Mouse (Mus musculus) MEL (cell line): ENCODE data around the gene Tfpi.
"Not testable (repeated sequence)": the region's sequence is repeated elsewhere in the genome, so short reads cannot be mapped to it uniquely, and the experiment has no call there.

Experiments
- CHD1 ChIP-seq: IDR thresholded peaks from 2 replicates; pipeline ENCODE4 v1.6.1; 2012; ENCODE audit warnings: low read depth, mild to moderate bottlenecking, inconsistent platforms, low read length, improper control_type of control experiment
- CTCF ChIP-seq, 3 experiments: IDR thresholded peaks in 2 of 3; conservative IDR thresholded peaks in 1 of 3; 2 replicates each; pipeline ENCODE4 v1.5.1; 2011 to 2012; ENCODE audit warnings: low read length in 3 of 3, low read depth in 2 of 3, mild to moderate bottlenecking in 2 of 3, improper control_type of control experiment in 1 of 3, inconsistent platforms in 1 of 3, mixed read lengths in 1 of 3, moderate library complexity in 1 of 3; ENCODE audit not compliant: control insufficient read depth in 1 of 3, insufficient read depth in 1 of 3, poor library complexity in 1 of 3, severe bottlenecking in 1 of 3
- EP300 ChIP-seq, 2 experiments: IDR thresholded peaks; 2 replicates each; pipeline ENCODE4 v1.6.1; 2011; ENCODE audit warnings: improper control_type of control experiment in 2 of 2, low read length in 2 of 2, low read depth in 1 of 2, mild to moderate bottlenecking in 1 of 2
- ETS1 ChIP-seq: IDR thresholded peaks from 2 replicates; pipeline ENCODE4 v1.6.1; 2012; ENCODE audit warnings: low read depth, mild to moderate bottlenecking, inconsistent platforms, low read length, improper control_type of control experiment, moderate library complexity
- MYC ChIP-seq: IDR thresholded peaks from 2 replicates; pipeline ENCODE4 v1.6.1; 2011; ENCODE audit warnings: low read depth, mild to moderate bottlenecking, low read length, improper control_type of control experiment, moderate library complexity
- NELFE ChIP-seq: IDR thresholded peaks from 2 replicates; pipeline ENCODE4 v1.6.1; 2011; ENCODE audit warnings: low read depth, low read length, improper control_type of control experiment
- POLR2A ChIP-seq, 2 experiments: IDR thresholded peaks; 2 replicates each; pipeline ENCODE4 v1.6.1; 2011 to 2012; ENCODE audit warnings: low read length in 2 of 2, mild to moderate bottlenecking in 2 of 2, control low read depth in 1 of 2, improper control_type of control experiment in 1 of 2, low read depth in 1 of 2, moderate library complexity in 1 of 2; ENCODE audit not compliant: control insufficient read depth in 1 of 2, insufficient read depth in 1 of 2, poor library complexity in 1 of 2
- POLR2AphosphoS5 ChIP-seq: IDR thresholded peaks from 2 replicates; pipeline ENCODE4 v1.6.1; 2012; ENCODE audit warnings: low read depth, borderline replicate concordance, mild to moderate bottlenecking, inconsistent platforms, low read length, moderate library complexity, mixed read lengths
- USF2 ChIP-seq, 2 experiments: IDR thresholded peaks; 2 replicates each; pipeline ENCODE4 v1.6.1; 2011 to 2012; ENCODE audit warnings: improper control_type of control experiment in 2 of 2, low read length in 2 of 2, borderline replicate concordance in 1 of 2, inconsistent platforms in 1 of 2, low read depth in 1 of 2, mild to moderate bottlenecking in 1 of 2; ENCODE audit not compliant: insufficient read depth in 1 of 2

DNA sequence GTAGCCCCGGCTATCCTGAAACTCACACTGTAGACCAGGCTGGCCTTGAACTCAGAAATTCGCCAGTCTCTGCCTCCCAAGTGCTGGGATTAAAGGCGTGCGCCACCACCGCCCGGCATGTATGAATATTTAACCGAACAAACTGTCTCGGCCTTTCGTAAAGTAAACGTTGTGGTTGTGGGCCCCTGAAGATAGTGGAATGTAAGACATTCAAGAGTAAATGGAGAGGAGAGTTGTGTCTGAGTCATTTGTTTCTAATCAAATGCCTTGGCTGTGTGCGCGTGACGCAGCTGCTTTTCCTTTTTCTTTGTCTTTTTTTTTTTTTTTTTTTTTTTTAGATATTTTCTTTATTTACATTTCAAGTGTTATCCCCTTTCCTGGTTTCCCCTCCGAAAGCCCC is 88.0 kb downstream of the Tfpi start:
- not testable (repeated sequence) for TF ChIP-seq CHD1; POLR2AphosphoS5; USF2 (IDR thresholded peaks at IDR 0.05; ENCODE audit: borderline replicate concordance in 1 of 2, insufficient read depth in 1 of 2, low read depth in 1 of 2, low read length in 2 of 2); NELFE; POLR2A (IDR thresholded peaks at IDR 0.05; ENCODE audit: control insufficient read depth in 1 of 2, insufficient read depth in 1 of 2, low read depth in 1 of 2, low read length in 2 of 2, poor library complexity in 1 of 2); MYC; CTCF (IDR thresholded peaks at IDR 0.05 in 2 of 3, conservative IDR thresholded peaks at IDR 0.05 in 1 of 3; ENCODE audit: control insufficient read depth in 1 of 3, insufficient read depth in 1 of 3, low read depth in 2 of 3, low read length in 3 of 3, poor library complexity in 1 of 3, severe bottlenecking in 1 of 3); EP300 (IDR thresholded peaks at IDR 0.05; ENCODE audit: low read depth in 1 of 2, low read length in 2 of 2); ETS1
